Mouse (Mus musculus) central nervous system, embryonic 11.5 days (tissue): Measurements from ENCODE around the gene Mrpl42. TPM values are rescaled to one million over a fixed set of nuclear protein-coding genes. Genes with fewer than 3 reads are reported as not detected.

Experiments used
- polyA plus RNA-seq: library from polyadenylated mRNA; depleted of rRNA; stranded (reverse); fragments of >200 nt; gene quantifications from 2 replicates; pipeline ENCODE4 v1.2.3, GENCODE M21; 2012; rRNA removed

The Mrpl42 gene
- 144 and 224 TPM in 2 replicates for polyA plus RNA-seq

DNA sequence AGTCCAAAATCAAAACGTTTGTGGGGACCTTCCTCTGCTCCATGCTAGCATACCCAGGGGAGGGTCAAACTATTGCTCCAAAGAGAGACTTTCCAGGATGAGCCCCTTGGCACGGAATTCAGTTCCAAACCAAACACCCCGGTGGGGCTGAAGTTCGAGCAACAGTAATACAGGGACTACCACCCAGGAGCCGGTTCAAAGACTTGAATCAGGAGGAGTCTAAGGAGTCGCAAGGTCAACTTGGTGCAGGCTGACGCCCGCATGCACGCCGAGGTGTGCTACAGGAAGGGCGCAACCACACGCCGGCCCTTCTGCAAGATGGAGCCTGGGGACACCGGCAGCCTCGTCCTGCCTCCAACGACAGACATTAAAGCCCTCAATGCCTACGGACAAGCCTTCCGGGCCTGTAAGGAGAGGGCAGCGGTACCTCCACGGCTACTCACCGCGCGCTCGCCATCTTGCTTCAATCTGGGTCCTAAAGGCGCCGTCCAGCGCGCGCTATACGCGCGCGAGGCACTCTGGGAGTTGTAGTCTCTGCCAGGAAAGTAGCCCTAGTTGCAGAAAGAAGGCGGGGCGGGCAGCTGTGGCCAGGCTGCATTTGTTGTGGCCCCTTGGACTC is at the start of gene Mrpl42:
Mrpl42 (minus strand) TSS at position 478 of the 619 bp plus-strand sequence.

DNA sequence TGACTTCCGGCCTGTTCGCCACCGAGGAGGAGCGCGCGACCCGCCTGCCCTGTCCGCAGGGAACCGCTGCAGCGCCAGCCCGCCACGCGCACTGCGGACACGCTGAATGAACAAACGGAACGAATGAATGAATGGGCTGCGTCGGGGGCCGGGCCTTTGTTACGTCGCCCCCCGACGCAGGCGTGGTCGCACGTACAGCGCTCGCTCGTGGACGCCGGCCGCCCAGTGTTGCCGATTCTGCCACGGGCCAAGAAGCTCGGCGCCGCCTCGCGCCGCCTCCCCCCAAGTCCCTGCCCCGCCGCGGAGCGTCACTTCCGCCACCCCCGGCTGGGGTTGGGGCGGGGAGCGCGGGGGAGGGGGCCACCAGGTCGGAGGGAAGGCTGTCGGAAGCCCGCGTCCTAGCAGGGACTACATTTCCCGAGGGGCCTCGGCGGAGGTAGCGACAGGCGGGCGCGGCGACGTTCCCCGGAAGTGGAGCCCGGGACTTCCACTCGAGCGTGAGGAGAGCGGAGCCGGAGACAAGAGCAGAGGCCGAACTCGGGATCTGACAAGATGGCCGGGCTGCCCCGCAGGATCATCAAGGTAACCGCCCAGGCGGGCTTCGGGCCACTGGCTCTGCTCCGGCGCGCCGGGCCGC is 13.0 kb upstream of the Mrpl42 start, which contains the start of gene Ube2n:
Ube2n (plus strand) TSS at position 490 of the 637 bp plus-strand sequence.

Other genes starting within 250 kb of the Mrpl42 start
- 8.8 and 9.7 TPM in 2 replicates for gene Cradd, start 177.8 kb downstream of the Mrpl42 start, polyA plus RNA-seq
- 21.2 and 22.8 TPM in 2 replicates for gene Socs2, start 84.8 kb downstream of the Mrpl42 start, polyA plus RNA-seq
- 211 and 302 TPM in 2 replicates for gene Ube2n, start 13.2 kb upstream of the Mrpl42 start, polyA plus RNA-seq
- gene Nudt4, start 62.2 kb upstream of the Mrpl42 start, polyA plus RNA-seq = 66.5 and 97.0 TPM in 2 replicates
- gene Anapc15-ps, start 171.5 kb upstream of the Mrpl42 start, polyA plus RNA-seq = 0.66 TPM in 1 of 2 replicates, not detected in the other